Mouse (Mus musculus) left cerebral cortex, adult 9 months (tissue): ENCODE measurements around the gene Evx2.
A peak's percentile ranks its signal among the peaks of the same experiment; 100 is the strongest.

ENCODE experiments used
- DNase-seq, 2 experiments: peaks; one replicate each; pipeline ENCODE4 v3.0.0; 2022; ENCODE audit warnings: low spot score in 2 of 2

The Evx2 gene

DNA sequence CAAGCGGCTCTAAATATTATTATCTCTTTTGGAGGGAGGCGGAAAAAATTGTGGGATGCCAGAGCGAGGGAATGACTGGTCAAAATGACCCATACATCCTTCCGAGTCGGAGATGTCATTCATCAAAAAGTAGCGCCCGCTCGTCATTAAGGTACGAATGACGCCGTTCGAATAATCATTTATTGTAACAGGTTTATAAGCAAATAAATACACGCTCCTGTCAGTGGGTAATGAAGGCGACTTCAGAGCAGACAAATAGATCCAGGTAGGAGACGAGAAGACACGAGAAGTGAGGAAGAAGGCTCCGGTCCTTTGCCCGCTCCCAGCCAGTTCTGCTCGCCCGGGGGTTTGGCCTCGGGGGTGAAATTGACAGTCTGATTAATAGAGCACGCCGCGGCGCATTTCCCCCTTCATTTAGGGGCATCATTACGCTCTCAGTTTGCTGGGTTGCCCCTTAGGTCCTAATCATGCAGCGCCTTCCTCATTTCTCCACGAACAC lies at the start of gene Evx2:
Gene Evx2 (minus strand): TSS at position 51 of the 499 bp plus-strand sequence.
- no peak for DNase-seq

DNA sequence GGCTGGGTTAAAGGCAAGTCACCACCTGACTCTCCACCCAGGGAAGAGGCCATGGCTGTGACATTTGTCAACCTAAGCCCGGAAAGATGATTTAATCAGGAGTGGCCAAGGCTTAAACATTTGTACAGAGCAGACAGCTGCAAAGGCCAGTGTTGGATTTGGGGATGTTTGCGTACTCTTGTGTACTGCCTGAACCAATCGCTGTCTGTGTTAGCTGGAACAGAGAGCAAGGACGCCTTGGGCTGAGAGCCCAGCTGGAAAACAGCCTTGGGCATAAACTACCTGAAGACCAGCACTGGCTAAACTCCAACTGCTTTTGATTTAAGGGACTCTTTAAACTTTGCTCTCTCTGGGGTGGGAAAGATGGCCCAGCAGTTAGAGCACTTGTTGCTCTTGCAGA lies 49.3 kb upstream of the Evx2 start:
- no peak for DNase-seq

- DNase-seq: no peak
These were observed 48.2 kb upstream of the Evx2 start for GRCm38 (mm10) chr2:74707599-74707998.

- no peak for DNase-seq
These were observed 47.1 kb upstream of the Evx2 start for GRCm38 (mm10) chr2:74706393-74706960.

DNA sequence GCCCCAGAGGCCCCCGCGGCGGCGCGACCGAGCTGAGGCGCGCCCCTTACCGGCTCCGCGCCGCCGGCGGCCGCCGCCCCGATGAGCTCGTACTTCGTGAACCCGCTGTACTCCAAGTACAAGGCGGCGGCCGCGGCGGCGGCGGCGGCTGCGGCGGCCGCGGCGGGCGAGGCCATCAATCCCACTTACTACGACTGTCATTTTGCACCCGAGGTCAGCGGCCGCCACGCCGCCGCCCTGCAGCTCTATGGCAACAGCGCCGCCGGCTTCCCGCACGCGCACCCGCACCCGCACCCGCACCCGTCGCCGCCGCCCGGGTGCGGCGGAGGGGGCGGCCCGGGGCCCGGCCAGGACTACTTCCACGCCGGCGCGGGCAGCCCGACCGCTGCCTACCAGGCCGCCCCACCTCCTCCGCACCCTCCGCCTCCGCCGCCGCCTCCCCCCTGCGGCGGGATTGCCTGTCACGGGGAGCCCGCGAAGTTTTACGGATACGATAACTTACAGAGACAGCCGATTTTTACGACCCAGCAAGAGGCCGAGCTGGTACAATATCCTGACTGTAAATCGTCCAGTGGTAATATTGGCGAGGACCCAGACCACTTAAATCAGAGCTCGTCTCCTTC lies 46.2 kb upstream of the Evx2 start:
- no peak for DNase-seq

- no peak for DNase-seq
These were observed 45.7 kb upstream of the Evx2 start for GRCm38 (mm10) chr2:74704999-74705466.

- no peak for DNase-seq
These were observed 45.1 kb upstream of the Evx2 start, which contains the start of gene Hoxd8 for GRCm38 (mm10) chr2:74704393-74704998. Hoxd8 (plus strand) TSS chr2:74704615.

DNA sequence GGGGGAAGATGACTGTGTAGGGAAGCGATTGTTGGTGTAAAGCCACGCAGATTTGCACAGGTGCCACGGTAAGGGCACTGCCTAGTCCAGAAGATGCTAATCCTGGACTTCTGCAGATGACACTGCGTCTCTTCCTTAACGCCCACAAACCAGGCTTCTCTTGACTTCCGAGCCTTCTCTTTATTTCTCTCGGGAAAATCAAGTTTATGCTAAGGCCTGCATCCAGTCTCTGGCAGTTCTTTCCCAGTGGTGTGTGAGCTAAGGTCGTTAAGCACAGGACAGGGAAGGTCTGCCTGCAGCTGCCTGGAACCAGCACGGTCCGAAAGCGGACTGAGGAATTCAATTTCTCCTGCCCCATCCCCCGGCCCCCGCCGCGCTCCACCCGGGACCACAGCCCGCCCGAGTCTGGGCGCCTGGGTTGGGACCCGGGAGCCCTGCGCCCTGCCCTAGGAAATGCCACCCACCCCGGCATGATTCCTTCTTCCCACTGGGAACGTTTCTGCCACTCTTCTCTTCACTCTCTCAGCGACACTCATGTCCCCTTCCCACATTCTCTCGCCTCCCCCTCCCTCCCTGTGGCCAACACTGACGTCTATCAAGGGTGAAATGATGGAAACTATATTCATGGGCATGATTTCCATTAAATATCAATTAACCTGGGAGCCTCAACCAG lies 44.5 kb upstream of the Evx2 start:
- no peak for DNase-seq

DNA sequence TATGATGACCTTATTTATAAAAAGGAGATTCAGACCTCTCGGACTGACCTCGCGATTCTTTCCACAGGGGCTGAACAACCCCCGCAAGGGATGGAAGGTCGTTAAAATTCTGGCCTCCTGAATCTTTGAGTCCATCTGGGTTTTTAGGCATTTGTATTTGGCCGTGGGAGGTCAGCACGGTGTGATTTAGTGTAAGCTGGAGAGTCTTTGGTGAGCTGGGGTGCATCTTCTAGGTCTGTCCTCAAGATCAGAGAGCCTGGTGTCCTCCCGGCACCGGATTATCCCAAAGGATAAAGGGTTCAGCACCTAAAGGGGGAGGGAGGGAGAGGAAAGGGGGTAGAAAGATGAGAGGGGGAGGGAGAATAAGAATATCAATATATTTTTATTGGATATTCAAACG lies 44.0 kb upstream of the Evx2 start:
- DNase-seq: no peak

DNA sequence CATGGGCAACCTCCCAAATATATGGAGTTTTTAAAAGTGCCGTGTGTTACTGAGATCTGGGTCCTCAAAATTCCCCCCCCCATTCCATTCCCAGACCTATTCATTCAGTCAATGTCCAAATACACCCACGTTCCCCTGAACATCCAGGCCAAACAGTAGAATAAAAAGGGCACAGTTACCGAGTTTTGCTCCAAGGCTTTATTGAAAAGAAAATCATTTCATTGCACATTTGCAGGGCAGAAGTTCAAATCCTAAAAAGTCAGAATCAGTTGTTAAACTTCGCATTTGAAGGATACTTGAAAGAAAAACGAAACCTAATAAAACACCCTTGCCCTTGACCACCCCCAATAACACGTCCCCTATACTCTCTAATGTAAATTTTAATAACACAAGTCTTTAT lies 43.5 kb upstream of the Evx2 start:
- no peak for DNase-seq

DNA sequence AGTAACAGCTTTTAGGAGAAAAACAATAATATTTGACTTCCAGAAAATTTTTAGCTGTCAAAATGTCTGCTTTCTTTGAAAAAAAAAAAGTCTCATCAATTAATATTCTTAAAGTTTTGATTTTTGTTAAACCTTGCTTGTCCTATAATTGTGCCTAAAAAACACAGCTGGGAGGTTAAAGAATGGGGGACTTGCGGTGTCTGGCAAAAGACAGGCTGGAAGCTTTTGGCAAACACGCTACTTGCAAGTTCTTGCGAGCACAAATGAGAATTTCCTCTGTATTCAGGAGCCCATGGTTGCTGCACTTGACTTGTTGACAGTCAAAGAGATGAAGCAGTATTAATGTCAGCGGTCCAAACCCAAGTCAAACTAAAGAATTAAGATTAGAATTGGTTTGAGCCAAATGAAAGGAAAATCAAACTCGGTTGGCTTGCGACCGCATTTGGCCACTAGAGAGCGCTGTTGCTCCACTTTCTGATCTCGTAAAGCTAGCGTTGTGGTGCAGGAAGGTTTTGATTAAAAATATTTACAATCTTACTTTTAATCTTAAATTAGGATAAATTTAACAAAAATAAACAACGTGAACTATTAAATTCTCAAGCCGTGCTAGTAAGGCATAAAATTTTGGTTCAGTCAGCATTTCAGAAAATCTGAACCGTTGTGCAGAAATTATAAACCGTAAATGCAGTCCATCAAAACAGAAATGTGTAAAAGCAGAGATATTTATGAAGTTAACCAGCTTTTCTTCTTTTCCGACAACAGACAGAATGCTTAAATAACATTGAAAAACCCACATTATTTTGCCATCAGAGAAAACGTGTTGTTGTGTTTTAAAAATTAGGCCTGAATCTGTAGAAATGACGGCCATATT lies 42.8 kb upstream of the Evx2 start:
- DNase-seq: peak in 1 of 2 experiments; percentile 76

GRCm38 (mm10) chr2:74700546-74701112 lies 41.3 kb upstream of the Evx2 start:
- no peak for DNase-seq

- DNase-seq: no peak
These were observed 40.5 kb upstream of the Evx2 start for GRCm38 (mm10) chr2:74699664-74700545.

- no peak for DNase-seq
These were observed 39.7 kb upstream of the Evx2 start for GRCm38 (mm10) chr2:74699053-74699430.

- DNase-seq: no peak
These were observed 39.1 kb upstream of the Evx2 start for GRCm38 (mm10) chr2:74698201-74699052.

- DNase-seq: no peak
These were observed 38.3 kb upstream of the Evx2 start, which contains the start of gene Hoxd9 for GRCm38 (mm10) chr2:74697567-74698121. Hoxd9 (plus strand) TSS chr2:74697727.

DNA sequence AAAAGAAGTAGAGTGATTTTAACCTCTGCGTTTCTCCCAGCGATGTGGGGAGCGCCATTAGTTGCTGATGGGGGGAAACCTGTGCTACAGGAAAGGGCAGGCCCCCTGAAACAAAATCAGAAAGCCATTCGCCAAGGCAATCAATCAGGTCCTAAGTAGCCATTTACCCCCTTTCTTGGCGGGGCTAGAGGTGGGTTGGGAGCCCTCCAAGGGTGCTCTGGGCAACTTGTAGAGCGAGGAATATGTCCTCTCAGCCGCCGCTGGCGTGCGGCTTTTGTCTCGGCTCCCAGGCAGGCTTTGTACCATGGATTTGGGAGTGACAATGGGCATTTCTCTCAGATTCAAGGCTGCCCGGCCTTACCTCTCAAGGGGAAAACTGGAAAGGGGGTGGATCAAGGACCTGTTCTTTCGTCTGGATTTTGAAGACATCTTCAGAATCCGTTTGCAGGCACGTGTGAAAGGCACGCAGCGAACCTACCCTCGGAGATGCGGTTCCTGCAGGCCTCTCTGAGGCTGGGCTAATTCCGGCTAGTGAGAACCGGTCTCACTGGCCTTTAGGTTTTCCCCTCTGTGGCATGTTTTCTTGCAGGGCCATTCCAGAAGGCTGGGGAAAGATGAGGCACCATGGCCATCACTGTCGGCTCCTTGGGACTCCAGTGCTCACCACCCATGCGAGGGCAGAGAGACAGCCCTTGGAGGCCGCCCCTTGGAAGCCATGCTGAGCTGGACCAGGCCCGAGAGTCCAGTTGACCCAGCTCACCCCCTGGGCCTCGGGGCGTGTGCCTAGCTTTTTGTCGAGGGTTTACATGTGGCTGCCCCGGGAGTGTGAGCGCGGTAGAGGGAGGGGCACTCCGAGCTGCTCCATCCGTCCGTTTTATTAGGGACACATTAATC lies 37.3 kb upstream of the Evx2 start:
- no peak for DNase-seq
